Mouse (Mus musculus) ES-E14 (cell line): ENCODE data around the gene Cnpy1. TPM values are rescaled to one million over a fixed set of nuclear protein-coding genes. Genes with fewer than 3 reads are reported as not detected.
A peak's percentile ranks its signal among the peaks of the same experiment; 100 is the strongest.

Source experiments
- DNase-seq: peaks from one replicate; pipeline ENCODE4 v3.0.0-alpha.2; 2013; ENCODE audit warnings: low read depth, low spot score
- H3K27ac ChIP-seq: 2 replicates; pipeline ENCODE4 v1.5.1; 2012; ENCODE audit warnings: low read depth, mild to moderate bottlenecking, low read length, moderate library complexity, mixed read lengths; ENCODE audit not compliant: poor library complexity, insufficient read depth, severe bottlenecking
- H3K36me3 ChIP-seq: 2 replicates; pipeline ENCODE4 v1.6.1; 2012; ENCODE audit warnings: mild to moderate bottlenecking, low read length, moderate library complexity, mixed read lengths; ENCODE audit not compliant: control insufficient read depth, poor library complexity, insufficient read depth, severe bottlenecking
- H3K4me1 ChIP-seq, 2 experiments: fragments of 150-350 bp in 1 of 2; sonication (generic) in 1 of 2; 2 replicates each; pipeline ENCODE4 v1.6.1; 2012; ENCODE audit warnings: low read length in 2 of 2, mild to moderate bottlenecking in 1 of 2, mixed read lengths in 1 of 2; ENCODE audit not compliant: control insufficient read depth in 2 of 2, insufficient read depth in 2 of 2, poor library complexity in 1 of 2
- H3K4me3 ChIP-seq, 2 experiments: fragments of 150-350 bp in 1 of 2; sonication (generic) in 1 of 2; 2 replicates each; pipeline ENCODE4 v1.5.1; 2012; ENCODE audit warnings: low read length in 2 of 2, low read depth in 1 of 2, mild to moderate bottlenecking in 1 of 2, mixed read lengths in 1 of 2; ENCODE audit not compliant: insufficient read depth in 1 of 2, poor library complexity in 1 of 2, severe bottlenecking in 1 of 2
- H3K9ac ChIP-seq: 2 replicates; pipeline ENCODE4 v1.6.1; 2012; ENCODE audit warnings: low read depth, mild to moderate bottlenecking, low read length, mixed read lengths; ENCODE audit not compliant: poor library complexity, insufficient read depth, severe bottlenecking
- H3K9me3 ChIP-seq: fragments of 150-350 bp; sonication (generic); 2 replicates; pipeline ENCODE4 v1.6.1; 2012; ENCODE audit warnings: low read depth, mild to moderate bottlenecking, low read length; ENCODE audit not compliant: control insufficient read depth, insufficient read depth
- CHD2 ChIP-seq: IDR thresholded peaks from 2 replicates; pipeline ENCODE4 v1.6.1; 2014; ENCODE audit warnings: mild to moderate bottlenecking, low read depth, low read length, inconsistent platforms
- HCFC1 ChIP-seq: IDR thresholded peaks from 2 replicates; pipeline ENCODE4 v1.6.1; 2012; ENCODE audit warnings: low read length, inconsistent platforms, borderline replicate concordance; ENCODE audit not compliant: insufficient read depth
- MAFK ChIP-seq: IDR thresholded peaks from 2 replicates; pipeline ENCODE4 v1.6.1; 2014; ENCODE audit warnings: mild to moderate bottlenecking, low read depth, low read length, inconsistent platforms; ENCODE audit not compliant: insufficient read depth
- ZC3H11A ChIP-seq: IDR thresholded peaks from 2 replicates; pipeline ENCODE4 v1.6.1; 2012; ENCODE audit warnings: low read depth, mild to moderate bottlenecking, inconsistent platforms, low read length, borderline replicate concordance
- ZNF384 ChIP-seq: IDR thresholded peaks from 2 replicates; pipeline ENCODE4 v1.6.1; 2012; ENCODE audit warnings: low read depth, low read length, inconsistent platforms
- in situ Hi-C, 2 experiments: fragments of 600-800 bp; cut with MboI; formaldehyde crosslinking; loops; one replicate each; pipeline ENCODE4 v1.15.1; 2025; ENCODE audit warnings: low sequenced_read_pairs in 2 of 2, inconsistent platforms in 1 of 2; ENCODE audit not compliant: unreplicated experiment in 2 of 2
- total RNA-seq: library from RNA; depleted of rRNA; stranded (reverse); fragments of 300-350 nt; gene quantifications from 2 replicates; pipeline ENCODE4 v1.2.3, GENCODE M21; 2012

Cnpy1 gene
- total RNA-seq, 1 experiment = 76.9 TPM

DNA sequence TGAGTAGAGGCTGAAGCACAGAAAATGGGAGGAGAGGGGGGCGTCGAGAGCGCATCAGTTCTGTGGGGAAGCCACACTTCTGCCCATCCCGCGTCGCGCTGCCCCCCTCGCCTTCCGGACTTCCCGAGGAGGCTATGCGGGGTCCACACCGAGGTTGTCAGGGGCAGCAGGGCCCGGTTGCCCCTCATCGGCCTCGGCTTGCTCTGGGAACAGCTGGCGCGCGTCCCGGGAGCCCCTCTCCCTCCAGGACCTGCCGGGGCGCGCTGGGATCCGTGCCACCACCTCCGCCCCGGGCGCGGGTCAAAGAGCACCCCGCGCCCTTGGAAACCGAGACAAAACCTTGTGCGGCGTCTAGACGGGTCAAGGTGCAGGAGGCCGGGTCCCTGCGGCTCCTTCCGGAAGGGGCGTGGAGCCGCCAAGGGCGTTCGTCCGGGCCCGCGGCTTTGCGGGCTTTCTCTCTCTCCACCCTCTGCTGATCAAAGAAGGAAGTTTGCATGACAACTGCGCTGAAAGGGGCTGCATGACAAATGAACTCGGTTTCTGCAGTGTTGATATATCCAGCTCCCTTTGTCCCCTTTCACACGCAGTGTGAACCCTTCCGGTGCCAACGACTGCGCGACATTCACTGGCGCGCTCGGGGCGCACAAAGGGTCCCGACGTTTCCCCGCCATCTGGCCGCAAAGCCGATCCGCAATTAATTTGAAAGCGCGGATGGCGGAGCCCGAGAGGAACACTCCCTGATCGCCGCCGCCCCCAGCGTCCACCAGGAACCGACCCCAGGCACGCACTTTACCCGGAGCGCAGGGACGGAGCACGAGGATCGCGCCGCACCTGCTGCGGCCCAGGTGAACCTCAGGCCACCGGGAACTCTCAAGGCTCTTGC lies 35.8 kb downstream of the Cnpy1 start:
- Histone ChIP-seq H3K9ac (peak overlapping the region; percentile 87), H3K36me3 (peaks cover 12% of the 10 kb centered on the region), H3K9me3 (no peaks in the 10 kb centered on the region), H3K4me3 (peak overlapping the region; percentile 72 to 73), H3K27ac (peak overlapping the region; percentile 89), H3K4me1 (peaks cover 7 to 8% of the 10 kb centered on the region in 2 experiments)
- in situ Hi-C loops = no loop called here
- TF ChIP-seq CHD2 (peak; percentile 35; the same call in 1 of the 2 replicates), ZC3H11A (no peak), MAFK (no peak), ZNF384 (no peak)
- peak; percentile 93 for DNase-seq

DNA sequence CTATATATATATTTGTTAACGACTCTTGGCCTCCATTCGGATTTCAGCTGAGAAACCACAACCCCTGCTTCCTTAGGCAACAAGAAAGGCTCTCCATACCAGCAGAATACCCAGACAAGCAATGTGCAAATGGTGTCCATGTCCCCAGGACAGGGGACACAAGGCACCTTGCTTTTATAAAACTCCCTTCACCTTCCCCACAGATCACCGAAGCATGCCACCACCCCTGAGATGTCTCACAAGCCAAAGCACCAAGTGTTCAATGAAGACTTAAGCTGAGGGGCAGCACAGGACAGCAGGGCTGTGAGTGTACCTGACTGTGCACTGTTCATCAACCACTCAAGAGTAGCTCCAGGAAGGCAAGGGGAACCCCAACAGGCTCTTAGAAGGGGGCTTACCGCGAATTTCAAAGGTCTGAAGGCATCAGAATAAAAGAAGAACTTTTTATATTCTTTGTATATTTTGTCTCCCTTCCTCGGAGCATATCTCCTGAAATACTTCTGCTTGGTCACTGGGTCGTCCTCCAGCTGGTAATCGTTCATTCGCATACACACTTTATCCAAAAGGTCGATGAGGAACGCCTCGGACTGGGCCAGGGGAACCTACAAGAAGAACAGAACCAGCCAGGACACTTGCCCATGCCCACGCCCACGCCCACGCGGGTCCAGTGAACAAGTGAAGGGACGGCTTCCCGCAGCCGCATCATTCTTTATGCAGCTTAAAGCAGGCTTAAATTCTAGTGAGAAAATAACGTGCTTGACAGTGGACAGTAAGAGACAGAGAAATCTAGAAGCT lies 36.7 kb downstream of the Cnpy1 start:
- Histone ChIP-seq H3K9ac (peak overlapping the region; percentile 65), H3K4me3 (peak overlapping the region; percentile 72 to 73), H3K36me3 (peaks cover 17% of the 10 kb centered on the region), H3K27ac (peak overlapping the region; percentile 54; the same call in 1 of the 2 replicates), H3K4me1 (peaks cover 7 to 8% of the 10 kb centered on the region in 2 experiments), H3K9me3 (no peaks in the 10 kb centered on the region)
- no peak for DNase-seq
- in situ Hi-C loops = no loop called here
- no peak for TF ChIP-seq ZNF384
- TF ChIP-seq MAFK = no peak
- TF ChIP-seq HCFC1 = no peak; the same call in 1 of the 2 replicates
- no peak for TF ChIP-seq CHD2
- no peak for TF ChIP-seq ZC3H11A

DNA sequence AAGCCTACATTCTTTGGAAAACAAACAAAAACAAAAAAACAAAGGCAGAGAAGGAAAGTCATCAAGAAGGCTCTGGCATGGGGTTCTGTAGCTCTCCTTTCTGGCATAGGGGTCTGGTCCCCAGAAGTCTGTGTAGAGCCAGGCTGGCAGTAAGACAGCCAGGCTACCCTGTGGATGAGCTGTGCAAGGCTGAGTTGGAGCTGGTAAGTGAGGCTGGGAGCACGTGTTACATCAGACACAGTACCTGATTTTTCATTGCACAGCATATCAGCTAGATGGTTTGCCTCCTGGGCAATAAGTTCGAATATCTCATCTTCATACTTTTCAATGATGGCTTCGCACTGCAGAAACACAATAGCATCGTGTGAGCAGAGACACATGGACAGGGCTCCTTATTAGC lies 38.6 kb downstream of the Cnpy1 start:
- Histone ChIP-seq H3K36me3 (peaks cover 20% of the 10 kb centered on the region), H3K27ac (no peak overlapping the region), H3K9ac (peak overlapping the region; percentile 26; the same call in 1 of the 2 replicates), H3K4me1 (peaks cover 3 to 5% of the 10 kb centered on the region in 2 experiments; a peak in 3 of 4 replicates), H3K9me3 (no peaks in the 10 kb centered on the region), H3K4me3 (peak overlapping the region in 1 of 2 experiments; percentile 16; a peak in 1 of 4 replicates)
- DNase-seq = no peak
- no peak for TF ChIP-seq CHD2
- no peak for TF ChIP-seq MAFK
- no peak for TF ChIP-seq HCFC1
- no peak for TF ChIP-seq ZC3H11A
- no peak for TF ChIP-seq ZNF384
- in situ Hi-C loops = no loop called here

DNA sequence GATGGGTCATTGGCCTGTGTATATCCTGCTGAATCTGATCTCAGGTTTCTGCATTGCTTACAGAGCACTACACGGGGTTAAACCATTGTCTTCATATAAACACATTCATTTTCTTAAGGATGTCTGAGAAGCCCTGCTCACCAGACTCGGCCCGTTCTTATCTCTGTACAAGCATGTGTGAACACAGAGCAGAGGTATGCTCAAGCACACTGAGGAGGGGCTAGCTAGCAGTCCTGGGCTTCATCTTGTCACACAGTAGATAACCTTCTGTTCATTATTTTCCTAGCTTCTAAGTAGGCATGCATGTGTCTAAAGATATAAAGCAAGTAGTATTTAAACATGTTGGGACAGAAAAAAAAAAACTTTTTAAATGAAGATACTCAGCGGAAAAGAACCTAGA lies 39.2 kb downstream of the Cnpy1 start:
- no peak for TF ChIP-seq MAFK
- TF ChIP-seq HCFC1 = no peak
- TF ChIP-seq CHD2 = no peak
- TF ChIP-seq ZNF384 = no peak
- no peak for TF ChIP-seq ZC3H11A
- in situ Hi-C loops = no loop called here
- Histone ChIP-seq H3K9me3 (no peaks in the 10 kb centered on the region), H3K4me1 (peaks cover 3 to 5% of the 10 kb centered on the region in 2 experiments; a peak in 2 of 4 replicates), H3K27ac (no peak overlapping the region), H3K36me3 (peaks cover 20% of the 10 kb centered on the region), H3K9ac (no peak overlapping the region), H3K4me3 (no peak overlapping the region)
- no peak for DNase-seq
